ENCODE assay signal across 16 mouse cellular contexts in genomic region chr4:130563820-130564219, GRCm38 (mm10). TPM values are rescaled to one million over a fixed set of nuclear protein-coding genes. Genes with fewer than 3 reads are reported as not detected.
A peak's percentile ranks its signal among the peaks of the same experiment; 100 is the strongest.
DNase-seq lines count a peak whose midpoint lies in the region; ATAC-seq and TF ChIP-seq lines count a peak whose summit lies in the region.
"Had no signal": no experiment of that assay in that cellular context is flagged by ENCODE, and none has a peak within 500 bp of the region (broad histone marks: within the 10 kb centered on the region; RNA-seq: fewer than 3 reads in every experiment).

No protein-coding gene starts in this region.

- peak overlapping the region; percentile 29 for H3K4me2 ChIP-seq in hindbrain, embryonic 12.5 days (replicated peaks)
- peak overlapping the region; percentile 23 for H3K4me2 ChIP-seq in midbrain, postnatal 0 days (ENCODE audit: low read depth, low read length, poor library complexity, severe bottlenecking)
- H3K4me2 ChIP-seq: embryonic facial prominence, embryonic 15.5 days; liver, embryonic 13.5 days had no signal

- H3K4me3 ChIP-seq in hindbrain, embryonic 12.5 days = no peak overlapping the region
- no peak overlapping the region for H3K4me3 ChIP-seq in midbrain, postnatal 0 days (ENCODE audit: low read depth, low read length)
- H3K4me3 ChIP-seq: embryonic facial prominence, embryonic 15.5 days; liver, embryonic 13.5 days; myocyte had no signal

- peaks cover 8% of the 10 kb centered on the region for H3K36me3 ChIP-seq in hindbrain, embryonic 12.5 days
- no peaks in the 10 kb centered on the region for H3K36me3 ChIP-seq in midbrain, postnatal 0 days (ENCODE audit: insufficient read depth, low read length)
- H3K36me3 ChIP-seq: embryonic facial prominence, embryonic 15.5 days; liver, embryonic 13.5 days had no signal

- WGBS in hindbrain, embryonic 12.5 days = 27% methylated on average over 8 of the region's 8 CpGs
- 11% methylated on average over 8 of the region's 8 CpGs for WGBS in midbrain, postnatal 0 days

- peak overlapping the region; percentile 46; the same call in 1 of the 2 replicates for H3K27ac ChIP-seq in hindbrain, embryonic 12.5 days
- peak overlapping the region; percentile 19; the same call in 1 of the 2 replicates for H3K27ac ChIP-seq in midbrain, postnatal 0 days (ENCODE audit: low read depth, low read length)
- H3K27ac ChIP-seq: embryonic facial prominence, embryonic 15.5 days; liver, embryonic 13.5 days had no signal

- no peak for TF ChIP-seq CTCF in midbrain, postnatal 0 days (IDR thresholded peaks at IDR 0.05)

- peak; percentile 64 for ATAC-seq in hindbrain, embryonic 12.5 days (ENCODE audit: low FRiP score)
- ATAC-seq in midbrain, postnatal 0 days (ENCODE audit: low FRiP score) = peak; percentile 59; the same call in 1 of the 2 replicates

- no peak overlapping the region for H3K9ac ChIP-seq in hindbrain, embryonic 12.5 days
- H3K9ac ChIP-seq in midbrain, postnatal 0 days (replicated peaks; ENCODE audit: low read length, poor library complexity, severe bottlenecking) = peak overlapping the region; percentile 30
- H3K9ac ChIP-seq: embryonic facial prominence, embryonic 15.5 days; liver, embryonic 13.5 days had no signal

- peak; percentile 65 to 68 for DNase-seq in cerebellum, postnatal 10 days
- no peak for DNase-seq in cerebellum, postnatal 4 days (ENCODE audit: low spot score in 2 of 2)
- DNase-seq in embryo, embryonic 10.5 days (ENCODE audit: low spot score) = peak; percentile 56
- peak; percentile 84 for DNase-seq in midbrain, postnatal 0 days (ENCODE audit: low spot score)
- no peak for DNase-seq in ovary, postnatal 36 days (ENCODE audit: low spot score)
- DNase-seq in adrenal gland, adult 8-10 months = no peak
- no peak for DNase-seq in frontal cortex, adult 2 months (ENCODE audit: extremely low spot score in 1 of 2, low spot score in 1 of 2)
- DNase-seq: cerebellum, adult 18-20 months; heart, postnatal 4 days; kidney, adult 2 months; liver, embryonic 13.5 days; lung, postnatal 36 days; thymus, adult 2 months had no signal

- peaks cover 83% of the 10 kb centered on the region for H3K4me1 ChIP-seq in hindbrain, embryonic 12.5 days
- peaks cover 19% of the 10 kb centered on the region for H3K4me1 ChIP-seq in midbrain, postnatal 0 days (ENCODE audit: insufficient read depth, low read length)
- H3K4me1 ChIP-seq: liver, embryonic 13.5 days had no signal

- peaks cover 9% of the 10 kb centered on the region; the same call in 1 of the 2 replicates for H3K27me3 ChIP-seq in hindbrain, embryonic 12.5 days
- H3K27me3 ChIP-seq in midbrain, postnatal 0 days (ENCODE audit: insufficient read depth, low read length) = no peaks in the 10 kb centered on the region
- H3K27me3 ChIP-seq: embryonic facial prominence, embryonic 15.5 days; liver, embryonic 13.5 days had no signal

- no peaks in the 10 kb centered on the region for H3K9me3 ChIP-seq in hindbrain, embryonic 12.5 days (replicated peaks)
- H3K9me3 ChIP-seq in midbrain, postnatal 0 days (ENCODE audit: low read length) = no peaks in the 10 kb centered on the region
- H3K9me3 ChIP-seq: embryonic facial prominence, embryonic 15.5 days; liver, embryonic 13.5 days had no signal

RNA-seq across cellular contexts. Expression of gene Nkain1, which starts 10.2 kb away (rescaled TPM):
- polyA plus RNA-seq in hindbrain, embryonic 12.5 days (2016; fragmentation: Nextera tagmentation; extraction: Ambion mirVana) = 13.9 and 16.2 TPM in 2 replicates
- total RNA-seq in midbrain, postnatal 0 days (2014; rRNA removed) = 245 and 267 TPM in 2 replicates
- 8.2 and 10.2 TPM in 2 replicates for polyA plus RNA-seq in midbrain, postnatal 0 days (2015; fragmentation: Nextera tagmentation; extraction: Ambion mirVana)
- 10 to 100 TPM in 1 of 4 experiments, 1 to 10 TPM in 3; 5.3 to 15.1 (median 8.8) TPM for total RNA-seq in adrenal gland, adult 8-10 months (2022)
- polyA plus RNA-seq in frontal cortex, adult 2 months (2012; rRNA removed) = 31.9 and 34.2 TPM in 2 replicates
- polyA plus RNA-seq: liver, embryonic 13.5 days had no signal

Comparison
In these comparisons a context has a peak if more than half of its experiments do, and no peak if none do; other contexts are left out.
1. DNase-seq: peak in cerebellum, postnatal 10 days (2 of 2), embryo, embryonic 10.5 days (single experiment) and midbrain, postnatal 0 days (single experiment); none in cerebellum, postnatal 4 days (0 of 2), ovary, postnatal 36 days (single experiment), adrenal gland, adult 8-10 months (single experiment) and frontal cortex, adult 2 months (0 of 2).